Mouse (Mus musculus) kidney, postnatal 36 days (tissue): ENCODE data around the gene Olfr1431.
"Not testable (repeated sequence)": the region's sequence is repeated elsewhere in the genome, so short reads cannot be mapped to it uniquely, and the experiment has no call there.

Experiments used
- DNase-seq, 2 experiments: peaks; one replicate each; pipeline ENCODE4 v3.0.0; 2021 to 2022; ENCODE audit warnings: mixed read lengths in 2 of 2

Olfr1431 gene

GRCm38 (mm10) chr19:12200334-12200733, at the start of gene Olfr1431:
Olfr1431 (plus strand) TSS chr19:12200634.
- no peak for DNase-seq

GRCm38 (mm10) chr19:12170062-12170599, 30.3 kb upstream of the Olfr1431 start, which contains the start of gene Olfr1555-ps1:
Olfr1555-ps1 (minus strand) TSS chr19:12170112.
- not testable (repeated sequence) for DNase-seq

GRCm38 (mm10) chr19:12175431-12175830, 25.0 kb upstream of the Olfr1431 start:
- DNase-seq, result not testable (repeated sequence)

GRCm38 (mm10) chr19:12199076-12199475, 1.4 kb upstream of the Olfr1431 start:
- DNase-seq, result not testable (repeated sequence)

GRCm38 (mm10) chr19:12232496-12232895, 32.1 kb downstream of the Olfr1431 start, which contains the start of gene Olfr1432:
Olfr1432 (minus strand) TSS chr19:12232596.
- DNase-seq, result not testable (repeated sequence)

- no peak for DNase-seq
Observed at GRCm38 (mm10) chr19:12241559-12241958, 41.1 kb downstream of the Olfr1431 start, which contains the start of gene Olfr262. Olfr262 (minus strand) TSS chr19:12241659.

GRCm38 (mm10) chr19:12260732-12261131, 60.3 kb downstream of the Olfr1431 start, which contains the start of gene Olfr235:
Olfr235 (plus strand) TSS chr19:12261032.
- DNase-seq, result no peak
